Mouse (Mus musculus): ENCODE measurements around the gene Lrrc55. TPM values are rescaled to one million over a fixed set of nuclear protein-coding genes. Genes with fewer than 3 reads are reported as not detected.

Lrrc55 gene
- total RNA-seq (2023): not detected

DNA sequence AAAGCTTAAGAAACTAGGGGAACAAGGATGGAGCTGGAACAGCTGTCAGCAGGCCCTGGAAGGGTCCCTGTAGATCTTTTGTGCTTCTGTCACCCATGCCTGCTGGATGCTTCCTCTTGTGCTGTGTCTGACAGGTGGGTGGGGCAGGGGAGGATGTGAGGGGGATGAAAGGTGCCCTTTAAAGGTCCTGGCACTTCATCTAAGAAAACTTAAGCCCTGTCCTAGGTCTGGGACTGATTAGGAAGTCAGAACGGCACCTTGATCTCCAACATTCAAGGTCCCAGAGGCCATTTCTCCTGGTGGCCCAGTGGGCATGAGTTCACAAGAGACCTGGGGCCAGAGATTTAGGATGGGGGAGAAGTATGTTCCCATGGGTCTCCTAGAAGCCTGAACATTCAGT lies at the start of gene Lrrc55:
Gene Lrrc55 (minus strand): TSS at position 297 of the 400 bp plus-strand sequence.

GRCm38 (mm10) chr2:85136089-85136488 lies 60.9 kb downstream of the Lrrc55 start, which contains the start of gene Aplnr:
Aplnr (plus strand) TSS chr2:85136225.

Other genes with a start within 250 kb of the Lrrc55 start
- 100 to 1,000 TPM in 1 of 2 experiments, 10 to 100 TPM in 1; 99.9 to 438 TPM for gene Prg2, start 216.7 kb downstream of the Lrrc55 start, total RNA-seq (2023)
- 10 to 100 TPM in 1 of 2 experiments, 1 to 10 TPM in 1; 5.6 to 27.4 TPM for gene Prg3, start 209.0 kb downstream of the Lrrc55 start, total RNA-seq (2023)
- 100 to 1,000 TPM; 114 to 133 TPM for gene Ssrp1, start 160.0 kb downstream of the Lrrc55 start, total RNA-seq (2023)
- under 1 TPM in 1 of 2 experiments, not detected in 1; 0.96 TPM for gene P2rx3, start 159.7 kb downstream of the Lrrc55 start, total RNA-seq (2023)
- 1 to 10 TPM; 9.8 to 10.0 TPM for gene Tnks1bp1, start 149.2 kb downstream of the Lrrc55 start, total RNA-seq (2023)
- gene Aplnr, start 61.0 kb downstream of the Lrrc55 start, total RNA-seq (2023): 1 to 10 TPM; 5.0 to 5.9 TPM
- not detected for gene Olfr987, start 142.1 kb upstream of the Lrrc55 start, total RNA-seq (2023)
- not detected for gene Olfr988, start 166.0 kb upstream of the Lrrc55 start, total RNA-seq (2023)
- gene Olfr992, start 212.3 kb upstream of the Lrrc55 start, total RNA-seq (2023): not detected
- gene Olfr993, start 217.7 kb upstream of the Lrrc55 start, total RNA-seq (2023): not detected
- not detected for gene Olfr994, start 239.3 kb upstream of the Lrrc55 start, total RNA-seq (2023)
- not detected for gene Olfr995, start 246.4 kb upstream of the Lrrc55 start, total RNA-seq (2023)

Data from neutrophil, adult 83 days (primary cell).